Mouse (Mus musculus) spleen, postnatal 10 days (tissue): ENCODE data around the gene Mum1.

Source experiments
- DNase-seq, 2 experiments: peaks; one replicate each; pipeline ENCODE4 v3.0.0; 2021 to 2022; ENCODE audit warnings: low spot score in 2 of 2

Gene Mum1

GRCm38 (mm10) chr10:80226416-80227165 lies at the start of gene Mum1:
TSS of gene Mum1 (plus strand) at chr10:80226434.
- peak; percentile 94 to 99 for DNase-seq

- DNase-seq, result no peak
Observed at GRCm38 (mm10) chr10:80177441-80178279, 48.6 kb upstream of the Mum1 start.

- peak in 1 of 2 experiments; percentile 37 for DNase-seq
Observed at GRCm38 (mm10) chr10:80179068-80180051, 46.9 kb upstream of the Mum1 start, which contains the start of gene Efna2. TSS of gene Efna2 (plus strand) at chr10:80179482.

- no peak for DNase-seq
Observed at GRCm38 (mm10) chr10:80180288-80180687, 45.9 kb upstream of the Mum1 start.

- DNase-seq, result no peak
Observed at GRCm38 (mm10) chr10:80180823-80181222, 45.4 kb upstream of the Mum1 start.

GRCm38 (mm10) chr10:80182547-80182946 lies 43.7 kb upstream of the Mum1 start:
- DNase-seq, result no peak

- DNase-seq, result no peak
Observed at GRCm38 (mm10) chr10:80186649-80187048, 39.6 kb upstream of the Mum1 start.

- DNase-seq, result no peak
Observed at GRCm38 (mm10) chr10:80187739-80188138, 38.5 kb upstream of the Mum1 start.

GRCm38 (mm10) chr10:80188453-80189024 lies 37.7 kb upstream of the Mum1 start:
- no peak for DNase-seq

- DNase-seq, result no peak
Observed at GRCm38 (mm10) chr10:80189999-80190398, 36.2 kb upstream of the Mum1 start.

- no peak for DNase-seq
Observed at GRCm38 (mm10) chr10:80190491-80191051, 35.7 kb upstream of the Mum1 start.

GRCm38 (mm10) chr10:80193976-80194375 lies 32.3 kb upstream of the Mum1 start:
- no peak for DNase-seq

GRCm38 (mm10) chr10:80194441-80194840 lies 31.8 kb upstream of the Mum1 start:
- DNase-seq, result no peak

GRCm38 (mm10) chr10:80196167-80196566 lies 30.1 kb upstream of the Mum1 start:
- DNase-seq, result no peak

- DNase-seq, result no peak
Observed at GRCm38 (mm10) chr10:80196778-80197581, 29.3 kb upstream of the Mum1 start.

GRCm38 (mm10) chr10:80199440-80200008 lies 26.7 kb upstream of the Mum1 start:
- peak; percentile 66 to 84 for DNase-seq

- DNase-seq, result no peak
Observed at GRCm38 (mm10) chr10:80200485-80200884, 25.7 kb upstream of the Mum1 start.

- DNase-seq, result no peak
Observed at GRCm38 (mm10) chr10:80204055-80204454, 22.2 kb upstream of the Mum1 start.

- no peak for DNase-seq
Observed at GRCm38 (mm10) chr10:80207201-80207600, 19.0 kb upstream of the Mum1 start.

GRCm38 (mm10) chr10:80207676-80208075 lies 18.6 kb upstream of the Mum1 start:
- no peak for DNase-seq
